Mouse (Mus musculus): ENCODE results near the gene Gm3526.
"Not testable (repeated sequence)": the region's sequence is repeated elsewhere in the genome, so short reads cannot be mapped to it uniquely, and the experiment has no call there.

Gm3526 gene

GRCm38 (mm10) chr14:5260480-5260879 lies at the start of gene Gm3526:
Gene Gm3526, minus strand, starts transcription at chr14:5260580.
- not testable (repeated sequence) for DNase-seq
